Mouse (Mus musculus) MN1 (cell line): ENCODE measurements at regions not wholly inside any gene's neighbourhood (a gene's known extent, or its start where the extent isn't known, plus 50 kb on each side); places are given as distances from the start of the nearest gene placed in this dataset.

Experiments used
- DNase-seq: peaks from one replicate; pipeline ENCODE4 v3.0.0-alpha.2; 2016; ENCODE audit warnings: low spot score

DNA sequence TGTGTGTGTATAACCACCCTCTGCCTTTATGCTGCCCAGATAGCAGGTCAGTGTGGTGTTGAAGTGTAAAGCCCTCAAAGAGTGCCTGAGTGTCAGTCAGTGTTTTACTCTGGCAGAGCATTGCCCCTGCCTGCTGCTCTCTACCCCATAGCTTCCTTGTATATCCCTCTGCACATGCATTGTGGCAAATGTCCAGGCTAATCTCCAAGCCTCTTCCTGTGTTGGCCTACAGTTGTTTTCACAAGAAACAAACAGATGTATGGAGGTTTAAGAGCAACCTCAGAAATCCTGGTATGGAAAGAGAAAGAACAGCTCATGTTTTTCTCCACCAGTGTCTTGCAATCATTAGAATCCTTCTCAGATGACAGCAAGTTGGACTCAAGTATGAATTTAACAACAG is 201.0 kb upstream of the Id2 start:
- no peak for DNase-seq

DNA sequence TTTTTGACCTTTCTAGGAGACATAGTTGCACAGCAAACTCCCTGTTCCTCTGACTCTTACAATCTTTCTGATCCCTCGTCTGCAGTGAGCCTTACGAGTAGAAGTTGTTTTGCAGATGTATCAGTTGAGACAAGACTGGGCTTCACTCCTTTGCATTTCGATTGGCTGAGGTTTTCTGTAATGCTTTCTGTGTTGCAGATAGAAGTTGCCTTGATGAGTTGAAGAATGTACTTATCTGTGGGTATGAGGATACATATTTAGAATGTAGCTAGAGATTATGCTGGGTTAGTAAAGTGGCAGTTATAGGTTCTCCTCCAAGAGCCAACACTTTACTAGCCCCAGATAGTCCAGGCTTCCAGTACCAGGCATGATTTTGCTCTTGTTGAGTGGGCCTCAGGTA is 199.7 kb upstream of the Id2 start:
- DNase-seq = no peak

- DNase-seq = no peak
These were observed 197.5 kb upstream of the Id2 start for GRCm38 (mm10) chr12:25294179-25295025.

GRCm38 (mm10) chr12:25293470-25294178 is 196.7 kb upstream of the Id2 start:
- DNase-seq = no peak

DNA sequence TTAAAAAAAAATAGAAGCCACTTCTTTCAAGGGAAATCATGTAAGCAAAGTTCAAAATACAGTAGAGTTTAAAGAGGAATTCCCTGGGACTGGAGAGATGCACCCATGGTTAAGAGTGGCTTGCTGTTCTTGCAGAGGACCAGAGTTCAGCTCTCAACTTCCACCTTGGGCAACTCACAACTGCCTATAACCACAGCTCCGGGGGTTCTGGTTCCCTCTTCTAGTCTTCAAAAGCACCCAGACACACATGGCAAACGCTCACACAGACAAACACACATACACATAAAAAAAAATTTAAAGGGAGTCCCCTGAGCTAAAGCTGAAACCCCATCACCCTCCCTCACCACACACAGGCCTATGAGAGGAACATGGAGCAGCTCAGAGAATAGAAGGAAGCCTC is 192.4 kb upstream of the Id2 start:
- DNase-seq = no peak

DNA sequence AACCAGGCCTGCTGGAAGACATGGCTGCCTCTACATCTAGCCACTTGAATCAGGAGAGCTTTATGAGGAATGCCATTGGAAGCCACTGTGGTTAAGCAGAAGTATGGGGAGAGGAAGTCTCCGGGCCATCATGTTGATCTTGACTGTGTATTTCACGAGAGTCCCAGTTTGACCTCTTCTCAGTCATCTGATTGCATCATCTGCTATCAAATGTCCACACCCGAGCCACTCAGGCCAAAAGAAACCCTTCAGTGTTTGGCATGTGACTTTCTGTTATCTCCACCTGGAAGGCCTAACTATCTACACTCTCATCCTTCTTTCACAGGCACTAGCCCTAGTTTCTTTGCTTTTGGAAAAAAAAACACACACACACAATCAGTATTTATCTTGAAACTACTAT is 186.9 kb upstream of the Id2 start:
- no peak for DNase-seq

DNA sequence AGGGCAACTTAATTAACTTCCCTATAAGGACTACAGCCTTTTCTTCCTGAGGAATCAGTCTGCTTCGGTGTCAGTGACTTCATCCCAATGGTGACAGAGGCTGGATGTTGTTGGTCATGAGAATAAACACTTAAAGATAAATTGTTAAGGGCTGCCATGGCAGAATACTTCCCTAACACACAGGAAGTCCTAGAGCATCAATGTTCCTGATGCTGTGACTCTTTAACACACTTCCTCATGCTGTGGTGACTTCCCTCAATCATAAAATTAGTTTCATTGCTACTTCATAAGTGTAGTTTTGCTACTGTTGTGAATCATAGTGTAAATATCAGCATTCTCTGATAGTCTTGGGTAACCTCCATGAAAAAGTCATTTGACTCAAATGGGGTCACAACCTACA is 184.5 kb upstream of the Id2 start:
- DNase-seq = no peak

- no peak for DNase-seq
These were observed 176.8 kb upstream of the Id2 start for GRCm38 (mm10) chr12:25273631-25274305.

DNA sequence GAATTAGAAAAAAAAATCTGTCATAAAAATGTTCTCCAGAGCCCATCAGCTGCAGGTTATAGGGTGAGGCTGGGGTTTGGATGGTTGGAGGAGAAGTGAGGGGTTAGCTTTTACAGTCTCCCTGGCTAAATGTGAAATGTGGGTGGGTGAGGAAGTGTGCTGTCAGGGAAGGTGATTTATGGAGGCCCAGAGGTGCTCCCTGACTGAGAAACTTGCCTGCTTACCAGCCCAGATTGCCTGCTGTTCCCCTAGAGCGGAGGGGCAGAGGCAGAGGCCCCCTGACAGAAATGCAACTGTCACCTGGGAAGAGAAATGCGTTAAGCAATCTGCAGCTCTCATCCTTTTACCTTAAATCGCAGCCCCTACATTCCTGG is 175.8 kb upstream of the Id2 start:
- DNase-seq = no peak

DNA sequence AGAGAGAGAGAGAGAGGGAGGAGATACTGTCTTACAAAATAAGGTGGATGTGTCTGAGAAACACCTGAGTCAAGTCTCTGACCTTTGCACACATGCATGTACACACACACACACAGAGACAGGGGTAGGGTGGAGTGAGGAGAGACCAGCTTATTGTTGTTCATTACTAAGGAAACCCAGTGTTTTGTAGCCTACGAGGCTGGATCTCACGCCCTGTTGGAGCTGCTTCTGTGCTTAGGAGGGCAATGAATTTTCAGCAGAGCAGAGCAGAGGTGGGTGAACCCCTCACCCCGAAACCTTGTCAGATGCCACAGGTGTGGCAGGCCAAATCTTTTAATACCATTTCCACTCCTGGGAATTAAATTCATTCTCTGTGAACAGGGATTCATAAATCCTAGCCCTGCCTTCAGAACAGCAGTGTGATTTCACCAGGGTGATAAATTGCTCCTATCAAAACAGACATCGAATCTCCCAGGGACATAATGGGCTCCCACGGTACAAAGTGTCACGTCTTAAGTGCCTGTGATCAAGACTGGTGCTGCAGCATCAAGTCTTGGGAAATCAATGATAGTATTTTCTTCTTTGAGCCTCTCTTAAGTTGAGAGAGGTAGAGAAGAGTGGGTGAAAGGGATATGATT is 175.3 kb upstream of the Id2 start:
- DNase-seq = no peak

DNA sequence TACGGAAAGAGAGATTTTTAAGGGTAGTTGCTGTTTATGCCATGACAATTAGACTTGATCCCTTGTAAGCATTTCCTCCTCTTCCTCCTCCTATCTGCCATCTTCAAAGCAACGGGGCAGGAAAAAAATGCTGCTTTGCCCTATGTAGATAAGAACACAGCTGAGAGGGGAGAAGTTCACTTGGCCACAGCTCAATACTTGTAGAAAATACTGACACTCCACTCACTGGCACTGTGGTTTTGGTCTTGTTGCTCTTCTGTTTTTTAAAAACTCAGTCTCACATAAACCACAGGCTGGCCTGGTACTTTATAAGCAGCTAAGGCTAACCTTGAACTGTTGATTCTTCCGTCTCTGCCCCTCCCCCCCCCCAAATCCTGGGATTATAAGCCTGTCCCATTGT is 172.9 kb upstream of the Id2 start:
- DNase-seq = no peak

DNA sequence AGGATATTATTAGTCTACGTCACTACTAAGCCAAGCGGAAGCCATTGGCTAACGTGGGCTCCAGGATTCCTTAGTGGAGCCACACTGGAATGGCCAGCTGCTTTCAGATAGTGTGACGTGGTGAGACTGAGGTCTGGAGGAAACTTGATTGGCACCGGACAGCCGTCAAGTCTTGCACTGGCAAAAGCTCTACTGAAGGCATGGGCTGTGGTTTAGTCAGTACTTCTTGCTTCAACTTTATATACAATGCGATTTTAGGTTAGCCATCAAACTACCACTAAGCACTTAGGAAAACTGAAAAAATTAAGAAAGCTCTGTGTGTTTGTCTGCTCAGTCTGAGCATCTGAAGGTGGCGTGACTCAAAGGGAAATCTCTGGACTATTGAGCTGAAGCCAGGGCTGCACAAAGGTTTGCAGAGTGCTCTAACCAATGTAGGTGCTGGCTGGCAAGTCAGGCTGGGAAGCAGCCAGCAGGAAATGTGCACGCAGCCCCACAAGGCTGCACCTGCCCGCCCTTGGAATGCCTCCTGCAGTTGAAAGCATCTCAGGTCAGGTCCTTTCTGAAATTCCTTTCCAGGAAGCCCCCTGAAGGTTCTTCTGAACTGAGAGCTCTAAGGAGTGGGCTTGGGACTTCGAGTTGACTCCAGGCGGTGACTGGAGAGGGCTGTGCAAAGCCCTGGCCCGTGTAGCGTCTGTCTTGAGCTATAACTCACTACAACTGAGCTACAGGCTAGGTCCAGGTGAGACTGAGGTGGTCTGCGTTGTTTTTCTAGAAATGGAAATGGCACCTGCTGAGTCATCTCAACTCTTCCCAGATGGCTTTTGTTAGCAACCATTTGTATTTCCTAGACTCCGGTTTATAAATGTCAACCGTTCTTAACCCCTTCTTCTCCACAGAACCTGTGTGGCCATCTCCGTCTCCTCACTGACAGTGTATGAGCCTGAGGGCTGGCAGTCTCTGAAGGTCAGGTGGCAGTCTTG is 172.2 kb upstream of the Id2 start:
- no peak for DNase-seq

GRCm38 (mm10) chr12:25268323-25268722 is 171.4 kb upstream of the Id2 start:
- DNase-seq = no peak

DNA sequence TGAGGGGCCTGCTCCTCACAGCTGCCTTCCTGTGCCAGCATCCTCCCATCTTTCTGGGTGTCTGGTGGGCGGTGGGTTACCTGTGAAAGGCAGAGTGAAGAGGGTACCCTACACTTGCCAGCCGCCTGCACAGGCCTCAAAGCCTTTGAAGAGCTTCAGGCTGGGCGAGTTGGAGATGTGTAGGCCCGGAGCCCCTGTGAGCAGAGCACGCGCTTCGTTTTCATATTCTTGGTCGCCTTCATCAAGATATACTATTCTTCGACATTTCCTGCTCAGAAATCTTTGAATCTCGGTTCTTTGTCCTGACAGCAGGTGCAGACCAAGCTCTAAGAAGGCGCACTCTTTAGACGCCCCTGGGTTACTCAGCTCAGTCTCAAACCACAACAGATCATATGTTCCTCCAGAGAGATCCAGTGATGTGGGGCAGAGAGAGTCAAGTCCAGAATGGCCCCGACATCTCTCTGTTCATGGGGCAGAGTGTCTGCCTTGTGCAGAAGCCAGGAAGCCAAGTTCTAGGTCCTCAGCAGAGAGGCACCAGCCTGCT is 170.7 kb upstream of the Id2 start:
- no peak for DNase-seq

GRCm38 (mm10) chr12:25266701-25267571 is 170.0 kb upstream of the Id2 start:
- no peak for DNase-seq

DNA sequence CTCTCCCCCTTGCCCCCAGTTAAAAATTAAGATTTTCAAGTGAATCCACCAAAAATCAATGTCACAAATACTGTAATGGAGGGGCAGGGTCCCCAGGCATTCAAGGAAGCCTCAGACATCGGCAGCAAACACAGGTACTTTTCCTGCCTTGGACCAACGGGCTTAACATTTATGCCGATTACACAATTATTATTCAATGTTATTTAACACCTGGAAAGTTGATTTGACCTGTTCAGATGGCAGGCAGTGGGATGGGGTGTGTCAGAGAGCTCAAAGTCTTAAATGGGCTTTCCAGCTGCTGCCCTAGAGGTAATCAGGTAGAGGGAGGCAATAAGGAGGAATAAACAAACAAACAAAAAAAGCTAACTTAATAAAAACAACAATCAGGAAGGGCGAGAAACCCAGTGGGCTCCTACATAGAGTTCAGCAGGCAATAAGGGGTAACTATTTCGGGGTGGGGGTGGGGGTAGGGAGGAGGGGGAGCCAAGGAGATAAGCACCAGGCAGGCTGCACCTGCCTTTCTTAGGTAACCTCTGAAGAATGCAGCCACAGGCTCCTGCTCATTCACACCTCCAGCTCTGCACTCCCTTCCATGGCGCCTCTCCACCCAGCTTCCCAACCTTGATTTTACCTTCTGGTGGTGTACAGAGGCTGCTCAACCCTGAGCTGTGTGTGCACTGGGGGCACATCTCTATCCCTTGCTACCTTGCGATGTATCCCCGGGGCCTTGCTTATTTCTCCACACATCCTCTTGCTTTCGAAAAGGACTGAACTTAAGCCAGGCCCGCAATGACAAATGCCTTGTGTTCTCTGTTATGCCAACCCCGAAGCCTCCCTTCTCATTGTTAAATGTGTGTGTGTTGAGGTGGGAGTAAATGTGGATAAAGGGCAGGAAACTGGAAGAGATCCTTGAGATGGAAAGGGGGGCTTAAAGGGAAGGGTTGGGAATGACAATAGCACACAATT is 168.9 kb upstream of the Id2 start:
- no peak for DNase-seq

DNA sequence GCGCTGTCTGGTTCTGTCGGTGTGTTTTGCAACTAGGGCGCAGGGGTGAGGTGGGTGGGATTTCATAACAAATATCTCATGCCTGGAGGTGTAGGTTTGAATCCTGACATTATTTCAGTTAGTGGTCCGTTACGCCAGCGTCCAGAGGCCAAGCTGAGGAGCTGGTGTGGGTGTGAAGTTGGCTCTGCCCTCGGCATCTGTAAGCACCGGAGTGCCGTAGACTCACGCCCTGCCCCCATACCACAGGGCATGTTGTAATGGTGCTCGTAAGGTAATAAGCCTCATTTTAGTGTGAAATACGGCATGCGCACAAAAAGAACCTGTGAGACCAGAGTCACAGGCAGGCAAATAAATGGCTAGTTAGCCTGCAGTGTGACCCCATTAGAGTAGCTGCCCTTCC is 168.1 kb upstream of the Id2 start:
- DNase-seq = no peak

- no peak for DNase-seq
These were observed 167.5 kb upstream of the Id2 start for GRCm38 (mm10) chr12:25264408-25264807.

DNA sequence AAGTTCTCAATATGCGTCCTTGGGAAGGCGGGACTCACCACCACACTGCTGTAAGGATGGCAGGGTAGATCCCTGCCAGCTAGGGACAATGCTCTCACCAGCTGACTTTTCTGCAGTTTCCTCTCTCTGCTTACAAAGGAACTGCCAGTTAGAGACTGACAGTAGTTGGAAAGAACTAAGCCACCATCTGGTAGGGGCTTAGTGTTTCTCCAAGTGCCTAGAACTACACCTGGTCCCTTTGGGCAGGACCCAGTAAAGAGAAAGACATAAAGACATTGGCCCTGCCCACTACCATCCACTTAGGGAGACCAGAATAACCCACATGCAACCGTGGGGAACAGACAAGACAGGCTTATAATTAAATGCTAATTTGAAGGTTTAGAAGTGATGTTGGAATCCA is 165.5 kb upstream of the Id2 start:
- no peak for DNase-seq
